Mouse (Mus musculus) cortical plate, adult 2 months (tissue): ENCODE results near the gene Gm17657.

Source experiments
- CTCF ChIP-seq: fragments of 200-500 bp; IDR thresholded peaks from 2 replicates; pipeline ENCODE4 v1.5.1; 2011; ENCODE audit warnings: mild to moderate bottlenecking, control low read depth, low read length; ENCODE audit not compliant: insufficient read depth; ENCODE audit errors: extremely low read depth
- POLR2A ChIP-seq: fragments of 200-500 bp; IDR thresholded peaks from 2 replicates; pipeline ENCODE4 v1.6.1; 2011; ENCODE audit warnings: mild to moderate bottlenecking, low read length, control low read depth; ENCODE audit not compliant: insufficient read depth; ENCODE audit errors: extremely low read depth

- TF ChIP-seq POLR2A: no peak
- no peak for TF ChIP-seq CTCF
Observed at GRCm38 (mm10) chr17:29484431-29484830, 65.0 kb downstream of the Gm17657 start.
